Comparison of ENCODE assay signal across 8 mouse cellular contexts in genomic region chr8:114133510-114134362, GRCm38 (mm10). TPM values are rescaled to one million over a fixed set of nuclear protein-coding genes. Genes with fewer than 3 reads are reported as not detected.
DNase-seq lines count a peak whose midpoint lies in the region; ATAC-seq lines count a peak whose summit lies in the region.

TSS of gene Nudt7 (plus strand) at chr8:114133557.

- intact Hi-C loops in gastrocnemius, postnatal 14 days (cut with DNase I; ENCODE audit: low total_unique reads): no loop called here

- peak; percentile 94 for DNase-seq in adrenal gland, adult 2 months
- DNase-seq in embryo, embryonic 11 days: peak; percentile 96
- peak; percentile 87 for DNase-seq in gastrocnemius, postnatal 14 days
- DNase-seq in induced T-regulatory cell, adult 2 months (ENCODE audit: low read depth): peak; percentile 97
- peak; percentile 32 to 77 for DNase-seq in left cerebral cortex, adult 8-10 months (ENCODE audit: low spot score in 2 of 2)
- peak; percentile 79 to 80 for DNase-seq in right cerebral cortex, adult 2 months (ENCODE audit: low spot score in 2 of 2)
- DNase-seq in urinary bladder, postnatal 10 days (ENCODE audit: low spot score): peak; percentile 40

- ATAC-seq in megakaryocyte, adult 5-6 weeks (ENCODE audit: poor library complexity, severe bottlenecking): peak; percentile 83

RNA-seq across cellular contexts. Expression of gene Nudt7, which starts in this region (rescaled TPM):
- total RNA-seq in adrenal gland, adult 2 months (2021): 10 to 100 TPM; 58.7 to 77.9 TPM
- 12.8 and 13.8 TPM in 2 replicates for polyA plus RNA-seq in adrenal gland, adult 2 months (2012; rRNA removed)
- 10 to 100 TPM; 25.2 to 27.2 TPM for total RNA-seq in gastrocnemius, postnatal 14 days (2021)
- total RNA-seq in left cerebral cortex, adult 8-10 months (2022): 1 to 10 TPM; 5.8 to 6.3 (median 6.1) TPM
- total RNA-seq in megakaryocyte, adult 5-6 weeks (2015): 26.0 and 29.9 TPM in 2 replicates
- 17.6 and 24.4 TPM in 2 replicates for total RNA-seq in megakaryocyte, adult 5-6 weeks (2017)

Comparison
In these comparisons a context has a peak if more than half of its experiments do, and no peak if none do; other contexts are left out.
1. Peak in every context shown above with its lines: DNase-seq and ATAC-seq.
2. DNase-seq: peak in every context shown above with its lines; median percentile 97 in induced T-regulatory cell, adult 2 months; 96 in embryo, embryonic 11 days; 94 in adrenal gland, adult 2 months; 87 in gastrocnemius, postnatal 14 days; 80 in right cerebral cortex, adult 2 months; 54 in left cerebral cortex, adult 8-10 months; 40 in urinary bladder, postnatal 10 days.